Mouse (Mus musculus) hindbrain, postnatal 0 days (tissue): Measurements from ENCODE around the gene Tmem9. TPM values are rescaled to one million over a fixed set of nuclear protein-coding genes. Genes with fewer than 3 reads are reported as not detected.

Experiments used
- ATAC-seq: fragments of 200-750 bp; cut with Nextera tagmentation; 2 replicates; pipeline ENCODE4 v1.8.0; 2017; ENCODE audit warnings: mild to moderate bottlenecking, moderate TSS enrichment, moderate library complexity
- DNase-seq: peaks from one replicate; pipeline ENCODE4 v3.0.0-alpha.2; 2015; ENCODE audit warnings: low spot score
- H3K27ac ChIP-seq: fragments of 300-500 bp; sonication (generic); 2 replicates; pipeline ENCODE4 v1.5.1; 2014; ENCODE audit warnings: mild to moderate bottlenecking
- H3K27me3 ChIP-seq: fragments of 300-500 bp; sonication (generic); 2 replicates; pipeline ENCODE4 v1.6.1; 2014; ENCODE audit warnings: low read length, mixed read lengths; ENCODE audit not compliant: insufficient read depth
- H3K36me3 ChIP-seq: fragments of 300-500 bp; sonication (generic); 2 replicates; pipeline ENCODE4 v1.6.1; 2014; ENCODE audit warnings: low read length, mixed read lengths; ENCODE audit not compliant: insufficient read depth
- H3K4me1 ChIP-seq: fragments of 300-500 bp; sonication (generic); 2 replicates; pipeline ENCODE4 v1.6.1; 2014; ENCODE audit warnings: antibody characterized with exemption, low read length, mixed read lengths; ENCODE audit not compliant: insufficient read depth
- H3K4me2 ChIP-seq: fragments of 300-500 bp; sonication (generic); 2 replicates; pipeline ENCODE4 v1.6.1; 2014; ENCODE audit warnings: low read depth, mild to moderate bottlenecking, low read length, moderate library complexity, mixed read lengths
- H3K4me3 ChIP-seq: fragments of 300-500 bp; sonication (generic); 2 replicates; pipeline ENCODE4 v1.5.1; 2014; ENCODE audit warnings: low read length
- H3K9ac ChIP-seq: fragments of 300-500 bp; sonication (generic); replicated peaks from 2 replicates; pipeline ENCODE4 v1.6.1; 2014; ENCODE audit warnings: mild to moderate bottlenecking, low read length, moderate library complexity, mixed read lengths
- H3K9me3 ChIP-seq: fragments of 300-500 bp; sonication (generic); 2 replicates; pipeline ENCODE4 v1.6.1; 2016; ENCODE audit warnings: low read length, mixed read lengths
- CTCF ChIP-seq: IDR thresholded peaks from 2 replicates; pipeline ENCODE4 v1.5.1; 2016; ENCODE audit warnings: antibody characterized with exemption, control low read depth, low read depth
- WGBS: fragments of 180-500 bp; shearing (Covaris S2); extraction: QIAGEN DNeasy Blood & Tissue Kit; methylation state at CpG from one replicate; pipeline ENCODE4 v1.1.7; 2014; 5-methylcytosine and 5-hydroxymethylcytosine counted together
- polyA plus RNA-seq: library from polyadenylated mRNA; unstranded; fragments of >200 nt; fragmentation: Nextera tagmentation; extraction: Ambion mirVana; gene quantifications from 2 replicates; pipeline ENCODE4 v1.2.1, GENCODE M21; 2015
- total RNA-seq: library from RNA; depleted of rRNA; stranded (reverse); fragments of >200 nt; gene quantifications from 2 replicates; pipeline ENCODE4 v1.2.3, GENCODE M21; 2014

Gene Tmem9
- total and polyA plus RNA-seq, 2 experiments from 2014 or later = 166 to 195 TPM

DNA sequence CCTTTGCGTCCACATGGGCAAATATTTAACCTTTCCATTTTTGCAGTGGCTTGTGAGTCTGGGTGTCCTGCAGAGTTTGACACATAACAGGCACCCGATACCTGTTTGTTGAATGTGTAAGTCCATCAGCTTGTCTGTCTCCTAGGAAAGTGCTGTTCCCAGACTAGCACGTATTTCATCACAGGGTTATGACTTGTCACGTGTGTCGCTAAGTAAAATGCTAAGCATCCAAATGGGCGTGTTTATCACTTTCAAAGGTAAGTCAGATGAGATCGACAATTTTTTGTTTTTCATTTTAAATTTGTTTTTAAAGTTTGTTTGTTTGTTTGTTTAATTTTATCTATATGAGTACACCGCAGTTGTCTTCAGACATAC, 196 bp downstream of the Tmem9 start:
- Histone ChIP-seq H3K36me3 (no peaks in the 10 kb centered on the region), H3K4me1 (peaks cover 7% of the 10 kb centered on the region; the same call in 1 of the 2 replicates), H3K9ac (0 out of 2 replicates have a peak overlapping the region, but pooled peaks have one; percentile 39), H3K27me3 (no peaks in the 10 kb centered on the region), H3K4me2 (peak overlapping the region; percentile 81), H3K9me3 (no peaks in the 10 kb centered on the region), H3K4me3 (peak overlapping the region; percentile 38), H3K27ac (no peak overlapping the region)
- 24% methylated on average over 8 of the region's 8 CpGs for WGBS
- ATAC-seq (peak; percentile 67), DNase-seq (no peak)
- no peak for TF ChIP-seq CTCF

DNA sequence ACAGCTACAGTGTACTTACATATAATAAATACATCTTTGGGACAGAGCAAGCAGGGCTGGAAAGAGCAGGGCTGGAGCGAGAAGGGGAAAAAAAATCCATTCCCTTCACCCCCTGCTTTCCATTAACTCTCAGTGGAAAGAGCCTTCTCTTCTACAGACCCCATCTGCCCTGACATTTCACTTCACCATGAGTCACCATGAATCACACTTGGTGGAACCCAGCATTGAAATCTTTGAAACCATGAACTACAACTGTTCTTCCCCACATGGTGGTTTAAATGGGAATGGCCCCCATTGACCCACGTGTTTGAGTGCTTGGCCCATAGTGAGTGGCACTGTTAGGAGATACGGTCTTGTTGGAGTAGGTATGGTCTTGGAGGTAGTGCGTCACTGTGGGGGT, 2.3 kb downstream of the Tmem9 start:
- no peak overlapping the region for H3K9ac ChIP-seq
- no peak for TF ChIP-seq CTCF
- no peak overlapping the region for H3K4me2 ChIP-seq
- ATAC-seq (no peak), DNase-seq (no peak)
- 92% methylated on average over 4 of the region's 4 CpGs for WGBS
- no peak overlapping the region for H3K4me3 ChIP-seq
- peaks cover 7% of the 10 kb centered on the region; the same call in 1 of the 2 replicates for H3K4me1 ChIP-seq
- H3K36me3 ChIP-seq = no peaks in the 10 kb centered on the region
- H3K9me3 ChIP-seq = no peaks in the 10 kb centered on the region
- H3K27me3 ChIP-seq = no peaks in the 10 kb centered on the region
- H3K27ac ChIP-seq = no peak overlapping the region

DNA sequence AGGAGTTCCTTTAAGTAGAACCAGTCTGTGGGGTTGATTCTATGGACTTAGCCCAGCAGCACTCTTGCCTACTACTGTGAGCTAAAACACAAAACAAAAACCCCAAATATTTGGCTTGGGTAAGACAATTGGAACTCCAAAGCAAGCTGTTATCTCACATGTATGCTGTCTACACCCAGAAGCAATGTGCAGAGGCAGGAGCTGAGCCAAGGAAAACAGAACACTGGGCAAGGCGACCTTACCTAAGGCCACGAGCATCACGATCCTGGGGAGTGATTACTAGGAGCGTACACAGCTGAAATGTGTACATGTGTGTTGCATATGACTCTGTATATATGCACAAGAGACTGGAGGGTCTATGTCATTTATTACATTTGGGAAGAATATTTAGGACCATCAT, 5.6 kb downstream of the Tmem9 start:
- no peak overlapping the region for H3K4me3 ChIP-seq
- no peak overlapping the region for H3K27ac ChIP-seq
- ATAC-seq (no peak), DNase-seq (no peak)
- 75% methylated on average over 4 of the region's 4 CpGs for WGBS
- H3K27me3 ChIP-seq = no peaks in the 10 kb centered on the region
- no peak overlapping the region for H3K4me2 ChIP-seq
- H3K36me3 ChIP-seq = no peaks in the 10 kb centered on the region
- no peak for TF ChIP-seq CTCF
- no peak overlapping the region for H3K9ac ChIP-seq
- no peaks in the 10 kb centered on the region for H3K4me1 ChIP-seq
- no peaks in the 10 kb centered on the region for H3K9me3 ChIP-seq

DNA sequence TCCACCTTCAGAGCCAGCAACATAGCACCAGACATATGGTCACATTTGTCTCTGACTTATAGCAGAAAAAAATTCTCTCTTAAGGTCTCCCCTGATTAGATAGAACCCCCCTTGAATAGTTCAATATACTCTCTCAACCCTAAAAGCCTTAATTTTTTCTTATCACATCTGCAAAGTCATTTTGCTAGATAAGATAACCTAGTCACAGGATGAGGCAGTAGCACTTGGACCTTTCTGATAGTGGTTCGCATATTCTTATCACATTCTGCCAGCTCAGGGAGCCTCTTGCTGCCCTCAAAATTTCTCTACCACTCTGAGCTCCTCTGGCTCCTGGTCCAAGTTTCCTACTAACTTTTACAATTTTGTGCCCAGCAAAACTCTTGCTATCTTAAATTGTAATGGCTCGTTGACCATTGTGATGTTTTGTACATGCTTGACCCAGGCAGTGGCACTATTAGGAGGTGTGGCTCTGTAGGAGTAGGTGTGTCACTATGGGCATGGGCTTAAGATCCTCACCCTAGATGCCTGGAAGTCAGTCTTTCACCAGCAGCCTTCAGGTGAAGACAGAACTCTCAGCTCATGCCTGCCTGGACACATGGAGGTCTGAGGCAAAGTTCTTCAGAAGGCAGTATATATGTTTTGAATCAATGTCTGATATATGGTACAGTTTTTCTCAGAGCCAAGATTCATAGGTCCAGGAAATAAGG, 7.0 kb downstream of the Tmem9 start:
- WGBS = 85% methylated on average over 2 of the region's 2 CpGs
- Histone ChIP-seq H3K4me2 (no peak overlapping the region), H3K9ac (no peak overlapping the region), H3K27ac (no peak overlapping the region), H3K36me3 (no peaks in the 10 kb centered on the region), H3K9me3 (no peaks in the 10 kb centered on the region), H3K27me3 (no peaks in the 10 kb centered on the region), H3K4me1 (no peaks in the 10 kb centered on the region; the same call in 1 of the 2 replicates), H3K4me3 (no peak overlapping the region)
- ATAC-seq (no peak), DNase-seq (no peak)
- TF ChIP-seq CTCF = no peak

DNA sequence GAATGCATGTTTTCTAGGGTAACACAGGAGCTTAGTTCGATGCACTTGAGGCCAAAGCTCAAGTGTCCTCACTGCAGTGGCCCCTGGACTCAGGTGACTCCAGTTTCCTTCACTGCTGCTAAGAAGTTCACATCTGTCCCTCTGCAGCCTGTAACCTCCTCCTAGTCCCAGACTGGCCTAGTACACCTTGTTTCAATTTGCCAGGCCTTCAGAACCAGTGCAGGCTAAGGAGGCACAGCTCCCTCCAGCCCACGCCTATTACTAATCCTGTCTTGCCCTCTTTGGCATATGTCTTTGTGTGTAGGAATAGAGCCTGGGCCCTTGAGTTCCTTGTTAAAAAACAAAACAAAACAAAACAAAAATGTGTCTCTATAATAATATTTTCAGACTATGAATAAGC, 9.4 kb downstream of the Tmem9 start:
- 88% methylated on average over 2 of the region's 2 CpGs for WGBS
- ATAC-seq = peak; percentile 16; the same call in 1 of the 2 replicates
- no peaks in the 10 kb centered on the region for H3K9me3 ChIP-seq
- H3K4me1 ChIP-seq = no peaks in the 10 kb centered on the region; the same call in 1 of the 2 replicates
- TF ChIP-seq CTCF = no peak
- peaks cover 10% of the 10 kb centered on the region; the same call in 1 of the 2 replicates for H3K36me3 ChIP-seq
- H3K4me2 ChIP-seq = peak overlapping the region; percentile 88
- H3K27ac ChIP-seq = no peak overlapping the region
- H3K27me3 ChIP-seq = no peaks in the 10 kb centered on the region
- DNase-seq = no peak
- H3K9ac ChIP-seq = no peak overlapping the region
- H3K4me3 ChIP-seq = peak overlapping the region; percentile 63

DNA sequence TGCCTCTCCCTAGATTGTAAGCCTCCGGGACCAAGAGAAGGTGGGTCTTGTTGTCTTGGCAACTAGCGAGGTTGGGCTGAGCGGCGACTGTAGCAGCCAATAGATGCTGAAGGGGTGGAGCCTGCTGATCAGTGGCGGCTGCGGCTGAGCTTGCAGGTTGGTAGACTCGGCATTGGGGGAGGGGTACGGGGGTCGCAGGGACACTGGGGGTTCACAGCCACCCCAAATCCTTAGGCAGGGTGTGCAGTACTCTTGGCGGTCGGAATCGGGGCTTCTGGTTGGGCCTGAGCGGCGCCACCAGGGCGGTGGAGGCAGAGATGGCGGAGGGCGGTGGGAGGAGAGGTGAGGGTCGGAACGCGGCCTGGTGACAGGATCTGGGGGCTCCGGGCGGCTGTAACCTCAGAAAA, 10.0 kb downstream of the Tmem9 start:
- DNase-seq (peak; percentile 98), ATAC-seq (peak; percentile 100)
- no peaks in the 10 kb centered on the region for H3K27me3 ChIP-seq
- peaks cover 12% of the 10 kb centered on the region; the same call in 1 of the 2 replicates for H3K36me3 ChIP-seq
- H3K4me3 ChIP-seq = peak overlapping the region; percentile 63
- H3K9me3 ChIP-seq = no peaks in the 10 kb centered on the region
- no peaks in the 10 kb centered on the region; the same call in 1 of the 2 replicates for H3K4me1 ChIP-seq
- peak overlapping the region; percentile 88 for H3K4me2 ChIP-seq
- H3K27ac ChIP-seq = peak overlapping the region; percentile 71
- H3K9ac ChIP-seq = peak overlapping the region; percentile 66
- 0% methylated on average over 22 of the region's 22 CpGs for WGBS
- TF ChIP-seq CTCF = no peak
